Mouse (Mus musculus) layer of hippocampus, postnatal 10 days (tissue): ENCODE results near the gene Pex7. TPM values are rescaled to one million over a fixed set of nuclear protein-coding genes. Genes with fewer than 3 reads are reported as not detected.

Source experiments
- DNase-seq, 2 experiments: peaks; one replicate each; pipeline ENCODE4 v3.0.0; 2021; ENCODE audit warnings: low spot score in 2 of 2
- long read RNA-seq: library from polyadenylated mRNA; stranded (forward); transcript quantifications from one replicate; pipeline ENCODE4 v2.0.0, GENCODE M21; 2023
- total RNA-seq, 2 experiments: library from RNA; stranded (reverse); gene quantifications; 2 replicates each; pipeline ENCODE4 v1.2.3; 2021

Gene Pex7
- total RNA-seq, result 10 to 100 TPM; 23.5 to 26.5 TPM
- long read RNA-seq, full-length matches to known transcripts, result 39 of 47 reads
- long read RNA-seq, partial matches to known transcripts, result 0 of 47 reads
- long read RNA-seq, other reads (novel, unspliced or antisense), result 8 of 47 reads

DNA sequence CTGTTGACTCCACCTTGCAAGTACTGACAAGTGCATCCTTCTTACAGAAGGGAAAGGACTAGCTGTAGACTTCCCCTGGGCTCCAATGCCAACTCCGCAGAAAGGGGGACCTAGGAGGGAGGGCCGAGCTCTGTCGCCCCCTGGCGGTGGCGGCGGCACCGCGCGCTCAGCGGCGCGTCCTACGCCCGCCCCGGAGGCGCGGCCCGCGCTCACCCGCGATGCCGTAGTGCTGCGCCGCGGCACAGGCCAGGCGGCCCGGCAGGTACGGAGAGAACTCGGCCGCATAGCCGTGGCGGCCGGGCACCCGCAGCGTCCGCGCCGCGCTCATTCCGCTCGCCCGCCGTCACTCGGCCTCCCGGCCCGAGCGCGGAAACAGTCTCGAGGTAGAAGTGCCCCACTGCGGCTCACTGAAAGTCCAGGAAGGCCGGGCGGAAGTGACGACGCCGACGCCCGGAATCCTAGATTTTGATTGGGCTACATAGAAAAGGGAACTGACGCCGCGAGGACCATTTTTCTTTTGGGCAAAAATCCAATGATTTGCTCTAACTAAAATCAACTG, at the start of gene Pex7:
Pex7 (minus strand) TSS at position 444 of the 559 bp plus-strand sequence.
- peak; percentile 94 to 95 for DNase-seq

DNA sequence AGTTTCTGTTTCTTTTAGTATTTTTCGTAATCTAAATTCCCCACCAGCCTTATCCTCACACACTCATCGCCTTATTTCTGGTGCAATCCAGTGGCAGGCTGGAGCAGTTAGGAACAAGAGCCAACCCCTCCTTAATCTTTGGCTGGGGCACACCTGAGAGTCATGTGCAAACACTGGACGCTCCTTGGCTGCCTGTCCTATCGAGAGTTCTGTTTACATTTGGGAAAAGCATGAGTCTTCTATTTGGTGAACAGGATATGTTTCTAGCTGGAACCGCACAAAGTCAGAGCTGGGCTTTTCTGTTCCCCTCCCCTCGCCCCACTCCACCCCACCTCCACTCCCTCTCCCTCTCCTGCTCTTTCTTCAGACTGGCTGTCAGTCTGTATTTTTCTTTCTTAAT, 49.3 kb upstream of the Pex7 start:
- no peak for DNase-seq

- DNase-seq, result no peak
Measured at GRCm38 (mm10) chr10:19955817-19956216, 48.3 kb upstream of the Pex7 start.

- DNase-seq, result no peak
Measured at GRCm38 (mm10) chr10:19954572-19954971, 47.1 kb upstream of the Pex7 start.

GRCm38 (mm10) chr10:19953032-19953761, 45.7 kb upstream of the Pex7 start:
- DNase-seq, result no peak

GRCm38 (mm10) chr10:19949106-19949505, 41.6 kb upstream of the Pex7 start:
- no peak for DNase-seq

GRCm38 (mm10) chr10:19948381-19948780, 40.9 kb upstream of the Pex7 start:
- no peak for DNase-seq

DNA sequence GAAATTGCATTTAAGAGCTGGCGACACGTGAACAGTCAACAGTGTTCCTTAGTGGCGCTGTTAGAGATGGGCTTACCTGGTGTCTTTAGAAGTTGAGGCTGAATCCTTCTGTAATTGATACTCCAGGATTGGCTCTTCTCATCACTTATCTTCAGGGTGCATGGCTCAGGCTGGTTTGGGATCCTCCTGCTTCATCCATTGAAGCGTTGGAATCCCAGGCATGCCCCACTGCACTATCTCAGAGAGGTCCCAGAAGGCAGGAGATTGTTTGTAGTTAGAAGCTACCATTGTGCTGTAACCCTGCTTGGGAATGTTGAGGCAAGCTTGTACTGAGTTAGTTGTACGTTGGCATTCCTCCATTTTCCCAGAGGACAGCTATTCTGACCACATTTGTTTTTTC, 40.4 kb upstream of the Pex7 start:
- no peak for DNase-seq

- no peak for DNase-seq
Measured at GRCm38 (mm10) chr10:19947441-19947840, 40.0 kb upstream of the Pex7 start.

GRCm38 (mm10) chr10:19946644-19947043, 39.2 kb upstream of the Pex7 start:
- no peak for DNase-seq

DNA sequence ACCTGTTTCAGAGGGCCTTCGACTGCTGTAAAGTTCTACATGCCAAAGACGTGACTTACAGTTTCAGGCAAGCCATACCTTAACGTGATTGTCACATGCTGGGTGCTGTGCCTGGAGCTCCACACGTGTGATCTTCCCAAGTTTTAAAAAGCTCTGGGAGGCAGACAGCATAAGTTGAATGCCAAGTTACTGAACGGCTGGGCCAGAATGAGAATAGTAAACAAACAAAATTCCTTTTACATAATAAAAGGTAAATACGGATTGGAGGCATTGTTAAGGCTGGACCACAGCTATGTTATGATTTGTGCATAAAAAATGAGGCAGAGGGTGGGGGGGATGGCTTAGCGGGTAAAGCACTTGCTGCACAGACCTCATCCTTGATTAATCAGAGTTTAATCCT, 38.2 kb upstream of the Pex7 start:
- DNase-seq, result no peak

DNA sequence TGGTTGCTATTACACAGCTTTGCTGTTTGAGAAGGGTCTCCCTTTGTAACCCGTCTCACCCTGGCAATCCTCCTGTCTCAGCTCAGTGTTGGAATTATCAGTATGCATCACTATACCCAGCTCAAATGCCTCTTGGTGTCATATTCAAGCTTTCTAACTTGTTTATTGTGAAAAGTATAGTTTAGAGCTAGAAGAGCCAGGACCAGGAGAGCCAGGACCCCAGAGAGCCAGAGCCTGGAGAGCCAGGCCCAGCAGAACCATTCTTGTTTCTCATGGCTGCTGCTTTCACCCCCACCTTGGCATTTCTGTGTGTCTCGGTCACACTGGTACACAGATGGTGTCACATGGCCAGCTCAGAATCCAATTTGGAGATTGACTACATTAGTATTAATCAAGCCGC, 35.1 kb upstream of the Pex7 start:
- no peak for DNase-seq

DNA sequence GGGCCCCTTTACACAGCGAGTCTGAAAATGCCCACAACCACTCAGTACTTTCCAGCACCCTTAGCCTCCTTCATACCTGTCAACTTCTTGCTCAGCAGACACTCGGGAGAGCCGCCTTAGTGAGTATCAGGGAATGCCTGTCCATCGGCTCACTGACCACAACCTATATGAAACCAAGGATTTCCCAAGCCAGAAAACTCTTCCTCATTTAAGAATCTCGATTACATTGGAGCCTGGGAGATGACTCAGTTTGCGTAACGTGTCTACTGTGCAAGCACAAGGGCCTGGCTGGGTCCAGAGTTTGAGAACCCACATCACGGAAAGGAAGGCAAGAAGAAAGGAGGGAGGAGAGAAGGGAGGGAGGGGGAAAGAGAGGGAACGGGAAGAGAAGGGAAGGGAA, 34.4 kb upstream of the Pex7 start:
- no peak for DNase-seq

GRCm38 (mm10) chr10:19941063-19941462, 33.6 kb upstream of the Pex7 start:
- DNase-seq, result no peak

DNA sequence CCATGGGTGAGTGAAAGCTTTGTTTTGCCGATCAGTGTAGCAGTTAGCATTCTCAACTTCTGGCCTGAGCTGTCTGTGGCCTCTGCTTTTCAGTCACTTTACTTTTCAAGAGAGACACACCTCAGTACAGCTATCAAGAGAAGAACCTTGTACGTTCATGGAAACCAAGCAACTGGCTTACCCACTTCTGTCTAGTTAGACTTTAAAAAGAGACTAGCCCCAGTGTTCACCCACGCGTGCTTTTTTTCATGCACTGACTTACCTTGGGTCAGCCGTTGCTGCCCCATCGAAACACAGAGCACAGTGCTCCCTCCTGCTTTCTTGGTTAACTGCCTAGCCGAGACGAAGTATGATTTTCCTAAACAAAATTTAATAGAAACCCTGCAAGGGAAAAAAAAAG, 33.1 kb upstream of the Pex7 start:
- no peak for DNase-seq

DNA sequence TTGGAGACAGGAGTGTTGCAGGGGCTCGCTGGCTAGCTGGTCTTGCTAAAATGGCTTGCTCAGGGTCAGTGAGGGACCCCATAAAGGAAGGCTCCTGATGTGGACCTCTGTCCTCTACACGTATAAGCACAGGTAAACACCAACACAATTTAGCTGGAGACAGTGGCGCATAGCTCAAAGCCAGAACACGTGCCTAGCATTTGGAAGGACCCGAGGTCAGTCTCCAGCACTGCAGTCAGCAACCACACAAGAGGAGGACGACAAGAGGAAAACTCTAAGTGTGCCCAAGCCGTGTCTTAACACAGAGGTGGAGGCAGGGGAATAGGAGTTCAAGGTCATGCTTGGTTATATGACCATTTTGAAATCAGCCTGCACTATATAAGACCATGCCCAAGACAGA, 32.6 kb upstream of the Pex7 start:
- no peak for DNase-seq

DNA sequence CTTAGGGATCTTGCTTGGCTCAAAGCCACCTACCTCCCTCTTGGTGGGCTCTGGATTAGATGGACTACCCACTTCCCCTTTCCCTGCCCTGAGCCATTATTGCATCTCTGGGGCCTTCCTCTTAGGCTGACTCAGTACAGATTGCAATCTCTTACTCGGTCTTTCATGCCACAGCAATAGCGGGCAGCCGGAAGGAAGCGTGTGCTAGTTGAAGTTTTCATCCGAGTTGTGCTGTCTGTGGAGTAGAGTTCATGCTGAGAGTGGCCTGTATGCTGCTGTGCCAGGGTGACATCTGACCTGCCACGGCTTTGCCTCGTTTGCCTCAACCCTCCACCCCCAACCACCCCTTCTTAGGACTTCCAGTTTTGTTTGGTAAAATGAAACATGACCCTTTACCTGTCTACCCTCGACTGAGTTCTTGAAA, 31.8 kb upstream of the Pex7 start:
- DNase-seq, result no peak

GRCm38 (mm10) chr10:19938738-19939137, 31.2 kb upstream of the Pex7 start:
- no peak for DNase-seq

- DNase-seq, result no peak
Measured at GRCm38 (mm10) chr10:19936961-19937708, 29.6 kb upstream of the Pex7 start.

DNA sequence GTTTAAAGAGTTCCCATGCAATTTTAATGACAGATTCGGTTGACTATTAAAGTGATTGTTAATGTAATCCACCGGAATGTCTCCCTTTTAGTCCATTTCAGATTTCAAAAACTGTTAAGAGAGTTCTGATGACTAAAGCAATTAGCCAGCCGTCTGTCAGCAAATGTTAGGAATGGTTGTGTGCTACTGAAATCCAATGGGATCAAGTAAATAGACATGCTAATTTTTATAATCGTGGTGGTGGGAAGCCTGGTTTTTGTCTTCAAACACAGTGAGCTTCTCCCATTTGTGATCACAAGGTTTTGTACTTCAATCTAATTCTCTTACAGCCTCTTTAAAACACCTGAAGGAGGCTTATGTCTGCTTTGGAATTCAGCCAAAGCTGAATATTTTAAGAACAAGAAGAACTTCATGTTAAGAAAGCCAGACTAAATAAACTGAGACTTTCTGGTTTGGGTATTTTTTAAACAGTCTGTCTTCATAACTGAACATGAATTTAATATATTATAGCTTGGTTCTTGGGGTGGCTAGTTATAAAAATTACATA, 28.4 kb upstream of the Pex7 start:
- no peak for DNase-seq

DNA sequence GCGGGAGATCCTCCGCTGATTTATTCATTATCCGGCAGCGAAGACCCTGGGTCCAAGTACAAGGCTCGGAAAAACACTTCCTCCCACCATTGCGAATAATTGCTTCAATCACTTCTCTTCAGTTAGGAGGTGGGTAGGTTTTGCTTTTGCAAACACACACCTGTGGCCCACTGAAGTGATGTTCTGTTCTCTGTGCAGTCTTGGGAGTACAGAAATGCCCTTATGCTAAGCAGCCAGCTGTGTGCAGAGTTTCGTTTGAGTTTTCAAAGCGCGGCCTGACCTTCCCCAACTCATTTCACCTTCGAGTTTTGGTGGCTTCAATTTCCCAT, 27.8 kb upstream of the Pex7 start:
- no peak for DNase-seq
